Mouse (Mus musculus) adrenal gland (tissue): ENCODE measurements at regions not wholly inside any gene's neighbourhood (a gene's known extent, or its start where the extent isn't known, plus 50 kb on each side); places are given as distances from the start of the nearest gene placed in this dataset.

Experiments used
- intact Hi-C: fragments of 180-260 bp; cut with DNase I; formaldehyde crosslinking; loops from one replicate; pipeline ENCODE4 v1.15.1; 2025

- intact Hi-C loops, result no loop called here
Measured at GRCm38 (mm10) chr15:38351701-38352100, 926.3 kb downstream of the 4930447A16Rik start.

- intact Hi-C loops, result no loop called here
Measured at GRCm38 (mm10) chr15:38353371-38353770, 928.0 kb downstream of the 4930447A16Rik start.

- intact Hi-C loops, result no loop called here
Measured at GRCm38 (mm10) chr15:38359053-38359452, 933.7 kb downstream of the 4930447A16Rik start.

GRCm38 (mm10) chr15:38363522-38363921, 938.2 kb downstream of the 4930447A16Rik start:
- intact Hi-C loops, result no loop called here

GRCm38 (mm10) chr15:38364014-38364413, 938.7 kb downstream of the 4930447A16Rik start:
- intact Hi-C loops, result no loop called here

GRCm38 (mm10) chr15:38367643-38368042, 942.3 kb downstream of the 4930447A16Rik start:
- intact Hi-C loops, result no loop called here

- intact Hi-C loops, result no loop called here
Measured at GRCm38 (mm10) chr15:38368291-38368690, 942.9 kb downstream of the 4930447A16Rik start.

- intact Hi-C loops, result no loop called here
Measured at GRCm38 (mm10) chr15:38371404-38372090, 946.2 kb downstream of the 4930447A16Rik start.

GRCm38 (mm10) chr15:38373797-38374196, 948.4 kb downstream of the 4930447A16Rik start:
- intact Hi-C loops, result no loop called here

GRCm38 (mm10) chr15:38374786-38375185, 949.4 kb downstream of the 4930447A16Rik start:
- intact Hi-C loops, result no loop called here

GRCm38 (mm10) chr15:38378106-38378505, 952.8 kb downstream of the 4930447A16Rik start:
- intact Hi-C loops, result no loop called here

GRCm38 (mm10) chr15:38387617-38388016, 962.3 kb downstream of the 4930447A16Rik start:
- intact Hi-C loops, result loop anchor here (5.0 kb wide), 1 partner anchor 85 kb away; no protein-coding TSS in a partner anchor

GRCm38 (mm10) chr15:38388436-38388835, 963.1 kb downstream of the 4930447A16Rik start:
- intact Hi-C loops, result loop anchor here (5.0 kb wide), 1 partner anchor 84 kb away; no protein-coding TSS in a partner anchor

- intact Hi-C loops, result no loop called here
Measured at GRCm38 (mm10) chr15:38390450-38390849, 965.1 kb downstream of the 4930447A16Rik start.

GRCm38 (mm10) chr15:38391420-38391819, 966.1 kb downstream of the 4930447A16Rik start:
- intact Hi-C loops, result no loop called here

GRCm38 (mm10) chr15:38391860-38392259, 966.5 kb downstream of the 4930447A16Rik start:
- intact Hi-C loops, result no loop called here

GRCm38 (mm10) chr15:38392441-38393149, 967.2 kb downstream of the 4930447A16Rik start:
- intact Hi-C loops, result no loop called here

GRCm38 (mm10) chr15:38398852-38399251, 973.5 kb downstream of the 4930447A16Rik start:
- intact Hi-C loops, result no loop called here

- intact Hi-C loops, result no loop called here
Measured at GRCm38 (mm10) chr15:38402762-38403161, 977.4 kb downstream of the 4930447A16Rik start.

- intact Hi-C loops, result no loop called here
Measured at GRCm38 (mm10) chr15:38403760-38404375, 978.5 kb downstream of the 4930447A16Rik start.

GRCm38 (mm10) chr15:38406114-38406960, 981.0 kb downstream of the 4930447A16Rik start:
- intact Hi-C loops, result no loop called here
